Mouse (Mus musculus) heart, adult 10 weeks (tissue): ENCODE measurements around the gene Gm10985. TPM values are rescaled to one million over a fixed set of nuclear protein-coding genes. Genes with fewer than 3 reads are reported as not detected.

Experiments
- polyA plus RNA-seq: library from polyadenylated mRNA; stranded (reverse); fragments of 350-450 nt; fragmentation: Illumina TruSeq; extraction: RNeasy Lipid Tissue Mini Kit (QIAGEN cat#74804); gene quantifications from one replicate; pipeline ENCODE4 v1.2.3, GENCODE M21; 2014; ENCODE audit warnings: low read depth, low replicate concordance

Gm10985 gene
- polyA plus RNA-seq: not detected

DNA sequence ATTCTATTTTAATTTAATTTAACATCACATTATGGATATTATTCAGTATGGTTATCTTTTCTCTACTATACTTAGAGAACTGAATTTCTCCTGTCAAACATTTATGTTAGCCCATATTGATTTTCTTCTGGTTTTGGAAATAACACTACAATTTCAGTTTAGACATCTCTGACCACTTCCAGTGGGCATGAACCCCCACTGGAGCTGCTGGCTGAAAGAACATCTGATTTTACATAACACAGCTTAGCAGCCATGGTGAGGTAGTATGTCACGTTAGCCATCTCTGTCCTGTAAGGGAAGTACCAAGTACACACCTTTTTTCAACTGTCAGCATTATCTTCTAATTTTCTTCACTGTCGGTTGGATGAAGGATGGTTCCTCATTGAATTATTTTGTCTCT is at the start of gene Gm10985:
Gene Gm10985 (plus strand): TSS at position 301 of the 400 bp plus-strand sequence.

DNA sequence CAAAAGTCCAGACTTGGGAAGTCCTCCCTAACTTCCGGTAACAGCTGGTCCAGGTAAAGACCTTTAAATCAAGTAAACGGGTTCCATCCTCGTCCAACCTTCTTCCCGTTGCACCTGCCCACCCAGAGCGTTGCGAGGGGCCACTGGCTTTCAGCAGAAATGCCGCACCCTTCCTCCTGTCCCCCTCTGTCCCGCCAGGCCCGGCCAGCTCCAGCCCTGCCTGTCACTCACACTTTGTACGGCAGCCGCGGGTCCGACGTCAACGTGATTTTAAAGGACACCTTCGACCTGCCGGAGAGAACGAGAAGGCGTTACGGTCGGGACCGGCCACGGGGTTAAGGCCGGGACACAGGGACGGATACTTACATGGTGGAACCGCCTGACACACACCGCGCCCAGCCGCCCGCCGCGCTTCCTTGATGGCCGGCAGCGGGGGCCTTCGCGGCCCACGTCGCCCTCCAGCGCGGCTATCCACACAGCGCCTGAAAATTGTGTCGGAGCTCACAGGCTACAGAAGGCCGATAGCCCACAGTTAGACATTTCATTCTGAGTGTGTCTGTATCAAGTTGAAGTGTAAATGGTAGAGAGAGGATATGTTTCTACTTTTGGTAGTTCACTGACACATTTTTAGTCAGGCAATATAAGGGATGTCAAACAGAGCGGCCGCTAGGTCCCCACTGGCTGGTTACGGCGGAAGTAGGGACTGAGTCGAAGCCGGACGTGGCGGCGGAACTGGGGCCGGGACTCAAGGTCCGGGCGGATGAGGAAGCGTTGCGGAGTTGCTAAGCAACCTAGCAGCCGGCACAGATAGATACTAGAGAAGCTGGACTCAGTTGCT is 18.7 kb downstream of the Gm10985 start, which contains the start of gene Ufm1:
Gene Ufm1 (minus strand): TSS at position 448 of the 838 bp plus-strand sequence.

Other genes starting within 250 kb of the Gm10985 start
- gene Frem2, start 187.7 kb upstream of the Gm10985 start, polyA plus RNA-seq: 3.6 TPM
- gene Ufm1, start 18.7 kb downstream of the Gm10985 start, polyA plus RNA-seq: 44.8 TPM